Mouse (Mus musculus): Measurements from ENCODE around the gene Unc13b. TPM values are rescaled to one million over a fixed set of nuclear protein-coding genes. Genes with fewer than 3 reads are reported as not detected.

Gene Unc13b
- polyA plus RNA-seq, 1 experiment from 2014 or later: 15.1 TPM

GRCm38 (mm10) chr4:43248026-43248425, 189.3 kb downstream of the Unc13b start:
- H3K9me3 ChIP-seq (replicated peaks): no peaks in the 10 kb centered on the region
- no peak overlapping the region for H3K4me2 ChIP-seq
- no peak overlapping the region for H3K4me3 ChIP-seq
- no peak overlapping the region for H3K27ac ChIP-seq
- H3K27me3 ChIP-seq: no peaks in the 10 kb centered on the region
- 9% methylated on average over 7 of the region's 7 CpGs for WGBS
- no peak for ATAC-seq
- peaks cover 6% of the 10 kb centered on the region; the same call in 1 of the 2 replicates for H3K4me1 ChIP-seq
- H3K9ac ChIP-seq: no peak overlapping the region
- peaks cover 46% of the 10 kb centered on the region for H3K36me3 ChIP-seq (ENCODE audit: poor library complexity, severe bottlenecking)

DNA sequence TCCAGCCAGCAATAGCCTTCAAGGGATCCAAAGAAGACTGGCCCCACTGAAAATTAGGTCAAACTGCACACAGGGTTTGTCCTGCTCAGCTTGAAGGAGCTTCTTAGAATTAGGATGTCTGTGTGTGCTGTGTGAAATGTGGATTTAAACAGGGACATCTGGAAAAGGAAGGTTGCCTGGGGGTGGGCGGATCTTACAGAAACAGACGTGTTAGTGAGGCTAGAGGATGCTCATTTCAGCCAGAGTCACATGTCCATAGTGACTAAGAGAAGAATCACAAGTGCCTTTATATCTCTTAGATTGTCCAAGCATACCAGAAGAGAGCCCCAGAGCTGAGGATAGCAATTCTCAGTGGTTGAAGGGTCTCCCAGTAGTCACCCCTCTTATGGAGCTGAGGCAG, 190.2 kb downstream of the Unc13b start:
- H3K4me2 ChIP-seq: no peak overlapping the region
- peaks cover 53% of the 10 kb centered on the region for H3K36me3 ChIP-seq (ENCODE audit: poor library complexity, severe bottlenecking)
- no peaks in the 10 kb centered on the region for H3K27me3 ChIP-seq
- ATAC-seq: no peak
- H3K27ac ChIP-seq: no peak overlapping the region
- WGBS: 71% methylated on average over 2 of the region's 2 CpGs
- peaks cover 6% of the 10 kb centered on the region; the same call in 1 of the 2 replicates for H3K4me1 ChIP-seq
- no peaks in the 10 kb centered on the region for H3K9me3 ChIP-seq (replicated peaks)
- no peak overlapping the region for H3K4me3 ChIP-seq
- H3K9ac ChIP-seq: no peak overlapping the region

DNA sequence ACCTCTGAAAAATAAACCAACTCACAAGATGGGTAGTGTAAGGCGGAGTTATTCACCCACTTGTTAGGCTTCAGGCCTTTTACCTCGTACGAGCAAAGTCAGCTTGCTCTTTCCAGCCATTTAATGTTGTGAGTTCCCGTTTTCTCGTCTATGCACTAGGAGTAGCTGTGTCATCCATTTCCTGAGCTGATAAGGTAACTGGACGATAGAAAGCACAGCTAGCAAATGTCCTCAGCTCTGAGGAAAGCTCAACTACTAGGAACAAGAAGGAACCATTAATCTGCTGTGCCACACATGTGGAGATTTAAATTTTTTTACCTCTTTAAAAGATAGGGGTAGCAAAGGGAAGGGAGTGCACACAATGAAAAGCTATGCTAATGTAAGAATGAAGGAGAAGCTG, 192.5 kb downstream of the Unc13b start:
- WGBS: 86% methylated on average over 6 of the region's 6 CpGs
- Histone ChIP-seq H3K27me3 (no peaks in the 10 kb centered on the region), H3K36me3 (ENCODE audit: poor library complexity, severe bottlenecking) (peaks cover 49% of the 10 kb centered on the region), H3K4me2 (no peak overlapping the region), H3K4me1 (peaks cover 6% of the 10 kb centered on the region; the same call in 1 of the 2 replicates), H3K9me3 (replicated peaks) (no peaks in the 10 kb centered on the region), H3K4me3 (no peak overlapping the region), H3K9ac (no peak overlapping the region), H3K27ac (no peak overlapping the region)
- ATAC-seq: no peak

- Histone ChIP-seq H3K9me3 (replicated peaks) (no peaks in the 10 kb centered on the region), H3K27ac (no peak overlapping the region), H3K4me2 (no peak overlapping the region), H3K4me1 (no peaks in the 10 kb centered on the region), H3K27me3 (no peaks in the 10 kb centered on the region), H3K4me3 (no peak overlapping the region), H3K36me3 (ENCODE audit: poor library complexity, severe bottlenecking) (peaks cover 66% of the 10 kb centered on the region), H3K9ac (no peak overlapping the region)
- ATAC-seq: no peak
- WGBS: 97% methylated on average over 2 of the region's 2 CpGs
These were observed 198.3 kb downstream of the Unc13b start for GRCm38 (mm10) chr4:43257040-43257439.

DNA sequence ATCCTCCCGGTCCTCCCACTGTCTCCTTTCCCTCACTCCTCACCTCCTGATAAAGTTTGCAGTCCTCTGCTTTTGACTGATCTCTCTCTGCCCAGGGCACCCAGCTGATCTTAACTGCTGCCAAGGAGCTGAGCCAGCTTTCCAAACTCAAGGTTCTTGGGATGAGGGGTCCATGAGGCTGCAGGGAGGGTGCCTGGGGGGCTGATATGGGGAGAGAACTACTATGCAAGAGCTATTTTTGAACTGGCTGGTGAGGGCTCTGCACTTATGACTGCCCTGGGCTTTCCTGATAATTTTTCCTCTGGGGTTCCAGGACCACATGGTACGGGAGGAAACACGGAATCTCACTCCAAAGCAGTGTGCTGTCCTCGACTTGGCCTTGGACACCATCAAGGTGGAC, 199.8 kb downstream of the Unc13b start:
- 91% methylated on average over 4 of the region's 4 CpGs for WGBS
- no peak for ATAC-seq
- Histone ChIP-seq H3K9me3 (replicated peaks) (no peaks in the 10 kb centered on the region), H3K4me3 (no peak overlapping the region), H3K4me2 (no peak overlapping the region), H3K27ac (no peak overlapping the region), H3K27me3 (no peaks in the 10 kb centered on the region), H3K36me3 (ENCODE audit: poor library complexity, severe bottlenecking) (peaks cover 61% of the 10 kb centered on the region), H3K4me1 (no peaks in the 10 kb centered on the region), H3K9ac (no peak overlapping the region)

GRCm38 (mm10) chr4:43259435-43259834, 200.7 kb downstream of the Unc13b start:
- WGBS: 76% methylated on average over 3 of the region's 3 CpGs
- Histone ChIP-seq H3K4me1 (no peaks in the 10 kb centered on the region), H3K27ac (no peak overlapping the region), H3K9me3 (replicated peaks) (no peaks in the 10 kb centered on the region), H3K4me3 (no peak overlapping the region), H3K36me3 (ENCODE audit: poor library complexity, severe bottlenecking) (peaks cover 65% of the 10 kb centered on the region), H3K4me2 (no peak overlapping the region), H3K27me3 (no peaks in the 10 kb centered on the region), H3K9ac (no peak overlapping the region)
- no peak for ATAC-seq

- Histone ChIP-seq H3K27ac (no peak overlapping the region), H3K9me3 (replicated peaks) (no peaks in the 10 kb centered on the region), H3K4me1 (no peaks in the 10 kb centered on the region), H3K4me2 (no peak overlapping the region), H3K4me3 (no peak overlapping the region), H3K36me3 (ENCODE audit: poor library complexity, severe bottlenecking) (peaks cover 69% of the 10 kb centered on the region), H3K27me3 (no peaks in the 10 kb centered on the region), H3K9ac (no peak overlapping the region)
- 82% methylated on average over 5 of the region's 5 CpGs for WGBS
- ATAC-seq: no peak
These were observed 201.3 kb downstream of the Unc13b start for GRCm38 (mm10) chr4:43260096-43260495.

- Histone ChIP-seq H3K36me3 (ENCODE audit: poor library complexity, severe bottlenecking) (peaks cover 45% of the 10 kb centered on the region), H3K9ac (no peak overlapping the region), H3K27me3 (no peaks in the 10 kb centered on the region), H3K27ac (no peak overlapping the region), H3K9me3 (replicated peaks) (no peaks in the 10 kb centered on the region), H3K4me1 (peaks cover 8% of the 10 kb centered on the region), H3K4me2 (no peak overlapping the region), H3K4me3 (no peak overlapping the region)
- ATAC-seq: no peak
- WGBS: 91% methylated on average over 6 of the region's 6 CpGs
These were observed 204.1 kb downstream of the Unc13b start for GRCm38 (mm10) chr4:43262821-43263220.

GRCm38 (mm10) chr4:43266146-43266545, 207.4 kb downstream of the Unc13b start:
- no peak overlapping the region for H3K4me3 ChIP-seq
- WGBS: 62% methylated on average over 2 of the region's 2 CpGs
- no peak overlapping the region for H3K27ac ChIP-seq
- no peak overlapping the region for H3K9ac ChIP-seq
- no peaks in the 10 kb centered on the region for H3K27me3 ChIP-seq
- H3K36me3 ChIP-seq (ENCODE audit: poor library complexity, severe bottlenecking): peaks cover 25% of the 10 kb centered on the region
- peaks cover 8% of the 10 kb centered on the region for H3K4me1 ChIP-seq
- ATAC-seq: no peak
- H3K4me2 ChIP-seq: peak overlapping the region; percentile 62; the same call in 1 of the 2 replicates
- H3K9me3 ChIP-seq (replicated peaks): no peaks in the 10 kb centered on the region

DNA sequence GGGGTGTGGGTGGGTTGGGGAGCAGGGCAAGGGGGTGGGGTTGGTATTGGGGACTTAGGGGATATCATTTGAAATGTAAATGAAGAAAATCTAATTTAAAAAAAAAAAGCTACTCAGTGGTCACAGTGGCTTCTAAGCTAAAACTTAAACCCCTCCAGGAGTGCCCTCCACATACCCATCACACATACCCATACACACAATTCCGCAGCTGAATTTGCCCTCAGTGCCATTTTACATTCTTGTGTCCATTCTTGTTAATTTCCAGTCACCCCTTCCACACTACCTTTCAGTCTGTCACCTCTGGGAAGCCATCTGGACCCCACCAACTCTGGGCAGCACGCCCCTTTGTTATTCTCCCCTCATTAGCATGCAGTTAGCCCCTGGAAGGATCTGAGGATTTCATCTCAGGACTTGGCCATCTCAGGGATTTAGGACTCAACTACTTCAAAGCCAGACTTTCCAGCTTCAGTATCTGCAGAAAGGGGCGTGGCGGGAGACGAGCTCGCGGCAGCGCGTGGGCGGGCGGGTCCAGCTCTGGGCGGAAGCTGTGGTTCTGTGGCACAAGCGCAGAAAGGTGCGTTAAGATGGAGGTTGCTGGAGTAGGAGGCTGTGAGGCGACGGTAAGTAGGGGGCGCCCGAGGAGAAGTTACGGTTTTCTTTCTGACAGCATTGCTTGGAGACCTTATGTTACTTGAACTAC, 208.0 kb downstream of the Unc13b start, which contains the start of gene Atp8b5:
Atp8b5 (plus strand) TSS at position 537 of the 700 bp plus-strand sequence.
- peaks cover 21% of the 10 kb centered on the region for H3K36me3 ChIP-seq (ENCODE audit: poor library complexity, severe bottlenecking)
- peak within 1 kb of the TSS; percentile 38 for H3K4me3 ChIP-seq
- H3K4me2 ChIP-seq: peak within 1 kb of the TSS; percentile 62
- ATAC-seq: peak; percentile 95
- WGBS: 2% methylated on average over 19 of the region's 19 CpGs
- no peaks in the 10 kb centered on the region for H3K27me3 ChIP-seq
- H3K9ac ChIP-seq: peak within 1 kb of the TSS; percentile 35
- H3K9me3 ChIP-seq (replicated peaks): no peaks in the 10 kb centered on the region
- H3K27ac ChIP-seq: peak within 1 kb of the TSS; percentile 41; the same call in 1 of the 2 replicates
- peaks cover 8% of the 10 kb centered on the region for H3K4me1 ChIP-seq

DNA sequence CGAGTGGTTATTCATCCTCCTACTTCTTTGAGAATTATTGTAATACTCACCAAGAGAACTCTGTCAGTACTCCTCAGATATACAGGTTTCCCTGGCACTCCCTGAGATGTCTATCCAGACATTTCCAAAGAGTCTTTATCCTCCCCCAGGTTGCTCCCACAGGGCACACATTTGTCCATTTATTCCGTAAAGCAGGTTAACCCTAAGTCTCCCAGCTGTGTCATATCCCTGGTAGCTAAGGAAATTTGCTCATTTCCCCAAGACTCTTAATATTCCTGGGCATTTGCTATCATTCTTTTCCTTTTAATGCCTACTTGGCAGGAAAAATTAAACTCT, 208.5 kb downstream of the Unc13b start:
- Histone ChIP-seq H3K9ac (no peak overlapping the region), H3K36me3 (ENCODE audit: poor library complexity, severe bottlenecking) (peaks cover 21% of the 10 kb centered on the region), H3K9me3 (replicated peaks) (no peaks in the 10 kb centered on the region), H3K4me1 (peaks cover 8% of the 10 kb centered on the region), H3K4me2 (peak overlapping the region; percentile 62), H3K27me3 (no peaks in the 10 kb centered on the region), H3K27ac (no peak overlapping the region), H3K4me3 (peak overlapping the region; percentile 38)
- 7% methylated on average over 2 of the region's 2 CpGs for WGBS
- no peak for ATAC-seq

DNA sequence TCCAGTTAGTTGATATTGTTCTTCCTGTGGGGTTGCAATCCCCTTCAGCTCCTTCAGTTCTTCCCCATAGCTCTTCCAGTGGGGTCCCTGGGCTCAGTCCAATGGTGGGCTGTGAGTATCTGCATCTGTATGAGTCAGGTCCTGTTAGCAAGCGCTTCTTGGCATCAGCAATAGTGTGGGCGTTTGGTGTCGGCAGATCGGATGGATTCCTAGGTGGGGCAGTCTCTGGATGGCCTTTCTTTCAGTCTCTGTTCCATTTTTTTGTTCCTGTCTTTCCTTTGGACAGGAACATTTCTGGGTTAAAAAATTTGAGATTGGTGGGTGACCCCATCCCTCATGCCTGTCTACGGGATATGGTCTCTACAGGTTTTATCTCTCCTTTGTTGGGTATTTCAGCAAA, 226.7 kb downstream of the Unc13b start:
- no peak overlapping the region for H3K4me3 ChIP-seq
- H3K9ac ChIP-seq: no peak overlapping the region
- no peaks in the 10 kb centered on the region for H3K27me3 ChIP-seq
- ATAC-seq: no peak
- H3K4me1 ChIP-seq: no peaks in the 10 kb centered on the region
- no peaks in the 10 kb centered on the region for H3K9me3 ChIP-seq (replicated peaks)
- 89% methylated on average over 5 of the region's 5 CpGs for WGBS
- no peaks in the 10 kb centered on the region for H3K36me3 ChIP-seq (ENCODE audit: poor library complexity, severe bottlenecking)
- H3K27ac ChIP-seq: no peak overlapping the region
- no peak overlapping the region for H3K4me2 ChIP-seq

- Histone ChIP-seq H3K36me3 (ENCODE audit: poor library complexity, severe bottlenecking) (no peaks in the 10 kb centered on the region), H3K9ac (no peak overlapping the region), H3K4me3 (no peak overlapping the region), H3K9me3 (replicated peaks) (no peaks in the 10 kb centered on the region), H3K4me1 (no peaks in the 10 kb centered on the region), H3K27me3 (no peaks in the 10 kb centered on the region), H3K27ac (no peak overlapping the region), H3K4me2 (no peak overlapping the region)
- 52% methylated on average over 3 of the region's 3 CpGs for WGBS
- no peak for ATAC-seq
These were observed 228.6 kb downstream of the Unc13b start for GRCm38 (mm10) chr4:43287305-43287704.

Data from forebrain, embryonic 13.5 days (tissue).